Mouse (Mus musculus) heart, adult 18-20 months (tissue): ENCODE measurements around the gene Cdkn1c. TPM values are rescaled to one million over a fixed set of nuclear protein-coding genes. Genes with fewer than 3 reads are reported as not detected.

ENCODE experiments used
- DNase-seq, 2 experiments: peaks; one replicate each; pipeline ENCODE4 v3.0.0; 2021 to 2022; ENCODE audit warnings: mixed read lengths in 1 of 2
- total RNA-seq, 2 experiments: library from RNA; stranded (reverse); gene quantifications; 2 replicates each; pipeline ENCODE4 v1.2.3; 2021

The Cdkn1c gene
- total RNA-seq, 2 experiments from 2014 or later, result 22.9 to 30.2 TPM

- DNase-seq, result no peak
Observed at GRCm38 (mm10) chr7:143474811-143475210, 14.0 kb upstream of the Cdkn1c start.

DNA sequence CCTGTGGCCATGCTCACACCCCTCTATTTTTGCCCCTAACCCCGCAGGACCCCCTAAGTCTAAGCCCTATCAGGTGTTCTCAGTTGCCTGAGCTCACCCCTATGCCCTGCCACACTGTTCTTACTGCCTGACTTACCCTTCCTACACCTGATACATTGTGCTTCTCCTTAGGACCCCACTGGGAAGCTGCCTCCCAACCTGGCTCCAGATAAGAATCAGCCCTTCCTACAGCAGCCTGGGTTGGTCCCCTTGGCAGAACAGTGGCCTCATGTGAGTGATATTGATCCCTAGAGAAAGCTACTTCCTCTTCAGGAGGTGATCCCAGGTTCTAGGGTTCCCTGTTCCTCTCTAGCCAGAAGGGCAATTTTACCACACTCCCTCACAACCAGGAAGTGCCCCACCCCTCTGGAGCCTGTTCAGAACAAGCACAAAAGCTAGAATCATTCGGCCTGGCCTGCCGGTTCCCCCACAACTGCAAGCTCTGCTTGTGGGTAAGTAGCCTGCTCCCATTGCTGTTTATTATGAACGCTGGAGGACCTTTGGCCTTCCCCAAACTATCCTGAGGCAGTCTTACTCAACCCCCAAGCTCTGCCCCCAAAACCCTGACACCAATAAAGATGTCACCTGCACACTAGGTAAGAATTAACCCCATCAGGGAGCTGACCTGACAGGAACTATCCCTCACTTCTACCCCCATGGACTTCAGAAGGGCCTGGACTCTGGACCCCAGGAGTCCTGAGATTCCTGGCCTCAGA is 12.7 kb upstream of the Cdkn1c start, which contains the start of gene Slc22a18:
TSS of gene Slc22a18 (plus strand) at position 390 of the 755 bp plus-strand sequence.
- peak; percentile 64 to 74 for DNase-seq

- DNase-seq, result peak; percentile 75 to 88
Observed at GRCm38 (mm10) chr7:143469946-143470345, 9.1 kb upstream of the Cdkn1c start.

DNA sequence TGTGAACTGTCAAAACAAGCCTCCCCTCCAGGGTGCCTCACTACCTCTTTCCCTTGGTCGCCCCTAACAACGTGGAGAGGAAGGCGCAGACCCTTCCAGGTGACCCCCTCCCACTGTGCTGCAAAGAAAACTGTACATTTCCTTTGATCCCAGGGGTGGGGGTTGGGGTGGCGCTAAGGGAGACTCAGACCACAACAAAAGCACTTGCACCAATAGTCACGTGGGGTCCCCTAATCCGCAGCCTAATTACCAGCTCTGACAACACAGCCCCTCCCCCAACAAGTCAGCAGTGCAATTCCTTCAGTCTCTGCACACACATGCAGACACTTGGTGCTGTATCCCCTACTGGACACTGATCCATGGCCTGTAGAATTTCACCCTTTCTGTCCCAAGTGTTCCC is 6.9 kb upstream of the Cdkn1c start:
- no peak for DNase-seq

GRCm38 (mm10) chr7:143466099-143466677 is 5.3 kb upstream of the Cdkn1c start:
- DNase-seq, result peak; percentile 72 to 92

DNA sequence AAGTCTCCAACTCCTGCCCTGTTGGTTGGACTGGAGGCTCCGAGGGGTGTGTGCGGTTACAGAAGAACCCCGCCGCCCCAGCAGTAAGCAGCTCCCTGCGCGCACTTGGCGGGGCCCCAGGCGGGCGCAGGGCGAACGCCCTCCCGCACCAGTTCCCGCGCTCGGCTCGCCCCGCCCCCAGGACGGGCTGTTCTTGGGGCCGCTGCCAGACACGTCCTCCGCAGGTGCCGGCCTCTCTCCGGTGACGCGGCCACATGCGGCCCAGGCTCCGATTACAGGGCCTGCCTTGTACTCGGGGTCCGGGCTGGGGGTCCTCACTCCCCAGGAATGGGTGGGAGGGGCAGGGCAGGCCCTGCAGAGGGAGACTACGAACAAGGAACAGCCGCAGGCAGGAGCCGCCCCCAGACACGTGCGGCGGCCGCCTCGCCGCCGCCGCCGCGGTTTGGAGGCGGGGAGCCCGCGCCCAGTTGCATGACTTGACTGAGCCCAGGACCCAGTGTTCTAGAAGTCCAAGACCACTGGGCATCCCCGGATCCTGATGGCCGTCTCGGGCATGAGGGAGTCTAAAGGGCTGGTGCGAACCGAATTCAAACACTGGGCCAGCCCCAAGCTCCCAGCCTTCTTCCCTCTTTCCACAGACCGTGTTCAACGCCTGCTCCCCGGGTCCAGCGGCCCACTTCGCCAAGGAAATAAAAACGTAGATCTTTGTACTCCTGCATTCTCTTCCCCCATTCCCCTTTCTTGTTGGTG is 4.1 kb upstream of the Cdkn1c start:
- DNase-seq, result peak; percentile 48 to 64

GRCm38 (mm10) chr7:143463865-143464415 is 3.1 kb upstream of the Cdkn1c start:
- DNase-seq, result peak; percentile 80 to 94

DNA sequence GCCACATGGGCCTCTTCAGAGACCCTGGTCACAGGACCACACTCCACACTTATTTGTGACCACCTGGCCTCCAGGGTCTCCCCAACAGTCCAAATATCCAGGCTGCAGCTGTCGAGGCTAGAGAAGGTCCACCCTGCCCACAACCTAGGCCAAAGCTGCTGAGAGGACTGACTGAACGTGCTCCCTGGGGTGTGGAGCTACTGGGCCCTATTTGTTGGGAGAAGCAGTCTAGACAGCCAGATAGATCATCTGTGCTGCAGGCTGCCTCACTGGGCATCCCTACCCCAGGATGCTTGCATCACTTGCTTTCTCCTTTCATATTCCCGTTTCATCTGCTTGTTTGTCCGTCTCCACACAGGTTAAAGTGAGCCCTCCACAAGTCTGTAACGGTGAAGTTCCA is 1.7 kb upstream of the Cdkn1c start:
- DNase-seq, result no peak

DNA sequence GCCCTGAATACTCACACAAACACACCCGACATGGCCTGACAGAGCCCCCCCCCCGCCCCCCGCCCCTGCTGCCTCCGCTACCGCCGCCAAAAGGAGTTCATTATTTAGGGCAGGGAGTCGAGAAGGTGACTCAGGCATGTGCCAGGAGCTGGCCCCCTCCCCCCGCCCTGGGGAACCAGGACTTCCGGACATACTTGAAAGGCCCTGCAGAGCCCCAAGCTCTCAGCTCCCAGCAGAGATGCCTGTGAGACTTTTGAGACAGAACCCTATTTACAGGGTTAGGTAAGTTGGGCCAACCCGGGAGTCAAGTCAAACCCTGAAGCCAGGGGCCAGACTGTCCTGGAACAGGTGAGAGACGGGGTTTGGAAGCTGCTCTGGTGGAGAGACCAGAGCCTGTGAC is 1.1 kb upstream of the Cdkn1c start:
- no peak for DNase-seq

DNA sequence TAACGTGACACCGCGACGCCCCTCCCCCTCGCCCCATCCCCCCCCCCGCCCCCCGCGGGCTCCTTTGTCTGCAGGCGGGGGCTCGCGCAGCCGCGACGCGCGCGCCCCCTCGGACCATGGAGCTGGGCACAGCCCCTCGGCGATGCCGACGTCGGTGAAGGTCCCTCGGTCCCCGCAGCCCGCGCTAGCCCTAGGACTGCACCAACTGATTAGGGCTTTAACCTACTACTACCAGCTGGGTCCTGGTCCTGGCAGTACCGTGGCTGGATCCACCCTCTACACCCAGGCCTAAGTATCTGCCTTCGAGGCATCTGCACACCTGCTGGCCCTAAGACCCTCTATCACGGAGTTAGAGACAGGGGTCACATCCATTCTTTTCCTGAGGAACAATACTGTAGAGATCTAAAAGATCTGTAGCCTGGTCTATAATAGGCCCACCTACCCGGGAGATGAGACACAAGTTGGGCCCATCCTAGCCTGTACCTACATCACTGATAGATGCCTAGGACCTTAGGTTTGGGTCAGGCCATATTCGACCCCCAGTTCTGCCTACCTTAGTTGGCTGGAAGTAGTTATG is 532 bp upstream of the Cdkn1c start:
- DNase-seq, result peak in 1 of 2 experiments; percentile 47

DNA sequence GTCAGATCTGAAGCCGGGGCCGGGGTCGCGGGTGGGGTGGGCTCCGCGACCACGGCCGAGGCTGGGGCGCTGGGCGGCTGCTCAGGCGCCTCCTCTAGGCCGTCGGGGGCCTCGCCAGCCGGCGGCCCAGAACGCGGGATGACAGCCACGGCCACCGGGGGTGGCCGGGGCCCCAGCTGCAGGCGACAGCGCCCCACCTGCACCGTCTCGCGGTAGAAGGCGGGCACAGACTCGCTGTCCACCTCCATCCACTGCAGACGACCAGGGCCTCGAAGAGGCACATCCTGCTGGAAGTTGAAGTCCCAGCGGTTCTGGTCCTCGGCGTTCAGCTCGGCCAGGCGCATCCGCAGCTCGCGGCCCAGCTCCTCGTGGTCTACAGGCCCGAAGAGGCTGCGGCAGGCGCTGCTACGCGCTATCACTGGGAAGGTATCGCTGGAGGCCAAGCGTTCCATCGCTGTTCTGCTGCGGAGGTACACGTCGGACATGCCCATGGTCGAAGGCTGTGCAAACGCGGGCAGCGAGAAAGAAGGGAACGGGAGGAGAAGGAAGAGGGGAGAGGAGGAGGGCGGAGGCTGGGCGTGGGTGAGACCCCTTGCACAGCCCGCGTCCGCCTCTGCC is 524 bp downstream of the Cdkn1c start:
- no peak for DNase-seq

- DNase-seq, result peak; percentile 69 to 80
Observed at GRCm38 (mm10) chr7:143459332-143460211, 1.3 kb downstream of the Cdkn1c start.

DNA sequence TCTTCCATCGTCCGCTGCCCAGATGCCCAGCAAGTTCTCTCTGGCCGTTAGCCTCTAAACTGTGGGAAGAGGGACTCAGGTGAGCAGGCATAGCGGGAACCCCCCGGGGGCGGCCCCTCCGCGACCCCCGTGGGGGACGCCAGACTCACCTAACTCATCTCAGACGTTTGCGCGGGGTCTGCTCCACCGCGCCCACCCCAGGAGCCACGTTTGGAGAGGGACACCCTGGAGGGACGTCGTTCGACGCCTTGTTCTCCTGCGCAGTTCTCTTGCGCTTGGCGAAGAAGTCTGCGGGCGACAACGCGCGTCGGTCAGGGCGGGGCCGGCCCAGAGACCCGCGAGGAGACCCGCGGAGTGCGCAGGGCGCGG is 1.9 kb downstream of the Cdkn1c start:
- DNase-seq, result peak; percentile 17 to 32

- DNase-seq, result peak; percentile 32 to 58
Observed at GRCm38 (mm10) chr7:143447130-143447529, 13.7 kb downstream of the Cdkn1c start.

DNA sequence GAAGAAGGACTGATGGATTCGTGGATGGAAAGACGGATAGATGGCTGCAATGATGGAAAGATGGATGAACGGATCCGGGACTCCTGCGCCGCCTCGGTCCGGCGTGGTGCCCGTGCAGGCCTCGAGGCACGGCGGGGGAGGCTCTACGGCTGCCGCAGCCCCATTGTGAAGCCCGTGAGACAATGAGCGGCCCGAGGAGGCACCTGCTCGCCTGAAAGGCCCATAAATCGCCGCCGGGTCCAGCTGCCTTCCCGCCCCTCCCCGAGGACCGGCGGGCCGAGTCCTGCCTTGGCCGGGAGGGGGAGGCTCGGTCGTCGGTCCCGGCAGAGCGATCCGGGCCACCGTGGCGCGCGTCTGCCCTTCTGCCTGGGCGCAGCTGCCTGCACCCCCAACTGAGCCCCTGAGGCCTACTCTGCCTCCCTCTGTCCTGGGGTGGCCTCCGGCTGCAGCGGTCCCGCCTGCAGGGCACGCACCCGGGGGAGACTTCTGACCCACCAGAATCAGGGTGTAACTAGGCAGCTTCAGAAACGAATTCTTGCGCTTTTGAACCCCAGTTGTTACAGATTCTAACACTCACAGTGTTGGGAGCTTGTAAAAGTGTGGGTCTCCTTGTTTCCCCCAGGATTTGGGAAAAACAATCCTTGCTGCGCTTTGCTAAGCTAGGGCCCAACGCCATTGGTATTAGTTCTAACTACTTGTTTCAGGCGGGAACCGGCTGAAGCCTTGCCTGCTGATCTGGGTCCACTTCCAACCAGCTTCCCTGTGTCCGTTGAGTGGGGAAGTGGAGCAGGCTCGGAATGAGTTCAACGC is 15.0 kb downstream of the Cdkn1c start:
- DNase-seq, result no peak

- DNase-seq, result no peak
Observed at GRCm38 (mm10) chr7:143444955-143445648, 15.7 kb downstream of the Cdkn1c start.

GRCm38 (mm10) chr7:143444580-143444954 is 16.3 kb downstream of the Cdkn1c start:
- DNase-seq, result no peak

- DNase-seq, result no peak
Observed at GRCm38 (mm10) chr7:143438965-143439364, 21.9 kb downstream of the Cdkn1c start.

- no peak for DNase-seq
Observed at GRCm38 (mm10) chr7:143437894-143438581, 22.8 kb downstream of the Cdkn1c start.
